Mouse (Mus musculus): ENCODE data around the gene Olfr544. TPM values are rescaled to one million over a fixed set of nuclear protein-coding genes. Genes with fewer than 3 reads are reported as not detected.
A peak's percentile ranks its signal among the peaks of the same experiment; 100 is the strongest.

The Olfr544 gene
- polyA plus RNA-seq, 1 experiment: 0.01 TPM

GRCm38 (mm10) chr7:102514144-102514543 lies 26.0 kb upstream of the Olfr544 start:
- Histone ChIP-seq H3K79me3 (ENCODE audit: low read depth) (no peaks in the 10 kb centered on the region), H3K36me3 (ENCODE audit: control insufficient read depth, insufficient read depth) (no peaks in the 10 kb centered on the region), H3K79me2 (ENCODE audit: control insufficient read depth, insufficient read depth) (no peaks in the 10 kb centered on the region), H3ac (ENCODE audit: control insufficient read depth, insufficient read length, low read depth) (no peak overlapping the region), H3K27me3 (ENCODE audit: control insufficient read depth, insufficient read depth, insufficient read length) (no peaks in the 10 kb centered on the region), H3K4me3 (ENCODE audit: insufficient read depth, poor library complexity, severe bottlenecking) (no peak overlapping the region)
- TF ChIP-seq CTCF (IDR thresholded peaks at IDR 0.05; ENCODE audit: control insufficient read depth, insufficient read depth, insufficient read length) (no peak), USF1 (IDR thresholded peaks at IDR 0.05; ENCODE audit: low read depth) (no peak), CEBPB (IDR thresholded peaks at IDR 0.05; ENCODE audit: low read depth) (no peak), MYOD1 (IDR thresholded peaks at IDR 0.05; ENCODE audit: control insufficient read depth, insufficient read length, low read depth) (no peak), MAX (IDR thresholded peaks at IDR 0.05) (no peak), MYOG (IDR thresholded peaks at IDR 0.05; ENCODE audit: control insufficient read depth, extremely low read depth, insufficient read length) (no peak), FOSL1 (IDR thresholded peaks at IDR 0.05; ENCODE audit: insufficient read depth, low read length, poor library complexity, severe bottlenecking) (no peak)

GRCm38 (mm10) chr7:102512814-102513435 lies 24.8 kb upstream of the Olfr544 start:
- H3K79me3 ChIP-seq (ENCODE audit: low read depth): no peaks in the 10 kb centered on the region
- no peak for TF ChIP-seq FOSL1 (IDR thresholded peaks at IDR 0.05; ENCODE audit: insufficient read depth, low read length, poor library complexity, severe bottlenecking)
- peak; percentile 89 for TF ChIP-seq CTCF (IDR thresholded peaks at IDR 0.05; ENCODE audit: control insufficient read depth, insufficient read depth, insufficient read length)
- no peak for TF ChIP-seq MYOD1 (IDR thresholded peaks at IDR 0.05; ENCODE audit: control insufficient read depth, insufficient read length, low read depth)
- TF ChIP-seq USF1 (IDR thresholded peaks at IDR 0.05; ENCODE audit: low read depth): no peak
- TF ChIP-seq CEBPB (IDR thresholded peaks at IDR 0.05; ENCODE audit: low read depth): no peak
- no peak for TF ChIP-seq MAX (IDR thresholded peaks at IDR 0.05)
- no peak for TF ChIP-seq MYOG (IDR thresholded peaks at IDR 0.05; ENCODE audit: control insufficient read depth, extremely low read depth, insufficient read length)
- no peak overlapping the region for H3K4me3 ChIP-seq (ENCODE audit: insufficient read depth, poor library complexity, severe bottlenecking)
- no peaks in the 10 kb centered on the region for H3K79me2 ChIP-seq (ENCODE audit: control insufficient read depth, insufficient read depth)
- H3K36me3 ChIP-seq (ENCODE audit: control insufficient read depth, insufficient read depth): no peaks in the 10 kb centered on the region
- H3K27me3 ChIP-seq (ENCODE audit: control insufficient read depth, insufficient read depth, insufficient read length): no peaks in the 10 kb centered on the region
- H3ac ChIP-seq (ENCODE audit: control insufficient read depth, insufficient read length, low read depth): no peak overlapping the region

GRCm38 (mm10) chr7:102511927-102512326 lies 23.8 kb upstream of the Olfr544 start:
- TF ChIP-seq MAX (IDR thresholded peaks at IDR 0.05) (no peak), USF1 (IDR thresholded peaks at IDR 0.05; ENCODE audit: low read depth) (no peak), CTCF (IDR thresholded peaks at IDR 0.05; ENCODE audit: control insufficient read depth, insufficient read depth, insufficient read length) (no peak), CEBPB (IDR thresholded peaks at IDR 0.05; ENCODE audit: low read depth) (no peak), MYOD1 (IDR thresholded peaks at IDR 0.05; ENCODE audit: control insufficient read depth, insufficient read length, low read depth) (no peak), MYOG (IDR thresholded peaks at IDR 0.05; ENCODE audit: control insufficient read depth, extremely low read depth, insufficient read length) (no peak), FOSL1 (IDR thresholded peaks at IDR 0.05; ENCODE audit: insufficient read depth, low read length, poor library complexity, severe bottlenecking) (no peak)
- Histone ChIP-seq H3K27me3 (ENCODE audit: control insufficient read depth, insufficient read depth, insufficient read length) (no peaks in the 10 kb centered on the region), H3ac (ENCODE audit: control insufficient read depth, insufficient read length, low read depth) (no peak overlapping the region), H3K79me2 (ENCODE audit: control insufficient read depth, insufficient read depth) (no peaks in the 10 kb centered on the region), H3K36me3 (ENCODE audit: control insufficient read depth, insufficient read depth) (no peaks in the 10 kb centered on the region), H3K79me3 (ENCODE audit: low read depth) (no peaks in the 10 kb centered on the region), H3K4me3 (ENCODE audit: insufficient read depth, poor library complexity, severe bottlenecking) (no peak overlapping the region)

GRCm38 (mm10) chr7:102509726-102510125 lies 21.6 kb upstream of the Olfr544 start:
- Histone ChIP-seq H3K79me3 (ENCODE audit: low read depth) (no peaks in the 10 kb centered on the region), H3K79me2 (ENCODE audit: control insufficient read depth, insufficient read depth) (no peaks in the 10 kb centered on the region)
- TF ChIP-seq MYOD1 (IDR thresholded peaks at IDR 0.05; ENCODE audit: control insufficient read depth, insufficient read length, low read depth): no peak

GRCm38 (mm10) chr7:102508666-102509065 lies 20.6 kb upstream of the Olfr544 start:
- Histone ChIP-seq H3K4me3 (ENCODE audit: insufficient read depth, poor library complexity, severe bottlenecking) (no peak overlapping the region), H3K79me3 (ENCODE audit: low read depth) (no peaks in the 10 kb centered on the region), H3K27me3 (ENCODE audit: control insufficient read depth, insufficient read depth, insufficient read length) (no peaks in the 10 kb centered on the region), H3ac (ENCODE audit: control insufficient read depth, insufficient read length, low read depth) (no peak overlapping the region), H3K79me2 (ENCODE audit: control insufficient read depth, insufficient read depth) (no peaks in the 10 kb centered on the region), H3K36me3 (ENCODE audit: control insufficient read depth, insufficient read depth) (no peaks in the 10 kb centered on the region)
- TF ChIP-seq MYOD1 (IDR thresholded peaks at IDR 0.05; ENCODE audit: control insufficient read depth, insufficient read length, low read depth): no peak
- no peak for TF ChIP-seq CEBPB (IDR thresholded peaks at IDR 0.05; ENCODE audit: low read depth)
- no peak for TF ChIP-seq USF1 (IDR thresholded peaks at IDR 0.05; ENCODE audit: low read depth)
- TF ChIP-seq FOSL1 (IDR thresholded peaks at IDR 0.05; ENCODE audit: insufficient read depth, low read length, poor library complexity, severe bottlenecking): no peak
- TF ChIP-seq MYOG (IDR thresholded peaks at IDR 0.05; ENCODE audit: control insufficient read depth, extremely low read depth, insufficient read length): no peak
- TF ChIP-seq CTCF (IDR thresholded peaks at IDR 0.05; ENCODE audit: control insufficient read depth, insufficient read depth, insufficient read length): no peak
- no peak for TF ChIP-seq MAX (IDR thresholded peaks at IDR 0.05)

More at GRCm38 (mm10) chr7:102509726-102510125, 21.6 kb upstream of the Olfr544 start:
- no peaks in the 10 kb centered on the region for H3K36me3 ChIP-seq (ENCODE audit: control insufficient read depth, insufficient read depth)
- H3K4me3 ChIP-seq (ENCODE audit: insufficient read depth, poor library complexity, severe bottlenecking): no peak overlapping the region
- H3ac ChIP-seq (ENCODE audit: control insufficient read depth, insufficient read length, low read depth): no peak overlapping the region
- no peaks in the 10 kb centered on the region for H3K27me3 ChIP-seq (ENCODE audit: control insufficient read depth, insufficient read depth, insufficient read length)

GRCm38 (mm10) chr7:102508066-102508465 lies 20.0 kb upstream of the Olfr544 start:
- TF ChIP-seq FOSL1 (IDR thresholded peaks at IDR 0.05; ENCODE audit: insufficient read depth, low read length, poor library complexity, severe bottlenecking) (no peak), MYOD1 (IDR thresholded peaks at IDR 0.05; ENCODE audit: control insufficient read depth, insufficient read length, low read depth) (no peak), CTCF (IDR thresholded peaks at IDR 0.05; ENCODE audit: control insufficient read depth, insufficient read depth, insufficient read length) (no peak), MYOG (IDR thresholded peaks at IDR 0.05; ENCODE audit: control insufficient read depth, extremely low read depth, insufficient read length) (no peak), MAX (IDR thresholded peaks at IDR 0.05) (no peak), USF1 (IDR thresholded peaks at IDR 0.05; ENCODE audit: low read depth) (no peak)

More at GRCm38 (mm10) chr7:102508066-102508465, 20.0 kb upstream of the Olfr544 start:
- Histone ChIP-seq H3K27me3 (ENCODE audit: control insufficient read depth, insufficient read depth, insufficient read length) (no peaks in the 10 kb centered on the region), H3K79me3 (ENCODE audit: low read depth) (no peaks in the 10 kb centered on the region), H3K4me3 (ENCODE audit: insufficient read depth, poor library complexity, severe bottlenecking) (no peak overlapping the region), H3K79me2 (ENCODE audit: control insufficient read depth, insufficient read depth) (no peaks in the 10 kb centered on the region), H3ac (ENCODE audit: control insufficient read depth, insufficient read length, low read depth) (no peak overlapping the region), H3K36me3 (ENCODE audit: control insufficient read depth, insufficient read depth) (no peaks in the 10 kb centered on the region)
